Mouse (Mus musculus) 416B (cell line): ENCODE data around the gene Chst11.
A peak's percentile ranks its signal among the peaks of the same experiment; 100 is the strongest.

Source experiments
- DNase-seq: peaks from one replicate; pipeline ENCODE4 v3.0.0; 2011; ENCODE audit warnings: low read depth

Gene Chst11

GRCm38 (mm10) chr10:82984950-82985699 lies at the start of gene Chst11:
Gene Chst11 (plus strand): TSS chr10:82985498.
- DNase-seq, result peak; percentile 86

GRCm38 (mm10) chr10:82935774-82936173 lies 49.5 kb upstream of the Chst11 start:
- DNase-seq, result no peak

GRCm38 (mm10) chr10:82953415-82953814 lies 31.9 kb upstream of the Chst11 start:
- DNase-seq, result peak; percentile 71

- peak; percentile 41 for DNase-seq
Measured at GRCm38 (mm10) chr10:82955117-82955516, 30.2 kb upstream of the Chst11 start.

GRCm38 (mm10) chr10:82958218-82958761 lies 27.0 kb upstream of the Chst11 start:
- peak; percentile 43 for DNase-seq

- DNase-seq, result no peak
Measured at GRCm38 (mm10) chr10:82959316-82959715, 26.0 kb upstream of the Chst11 start.

- peak; percentile 90 for DNase-seq
Measured at GRCm38 (mm10) chr10:82961302-82961701, 24.0 kb upstream of the Chst11 start.

GRCm38 (mm10) chr10:82962018-82962417 lies 23.3 kb upstream of the Chst11 start:
- peak; percentile 35 for DNase-seq

GRCm38 (mm10) chr10:82962472-82963020 lies 22.8 kb upstream of the Chst11 start:
- DNase-seq, result peak; percentile 76

- no peak for DNase-seq
Measured at GRCm38 (mm10) chr10:82964491-82964890, 20.8 kb upstream of the Chst11 start.

- DNase-seq, result no peak
Measured at GRCm38 (mm10) chr10:82966672-82967071, 18.6 kb upstream of the Chst11 start.

- DNase-seq, result peak; percentile 76
Measured at GRCm38 (mm10) chr10:82969612-82970011, 15.7 kb upstream of the Chst11 start.

GRCm38 (mm10) chr10:82971549-82971948 lies 13.7 kb upstream of the Chst11 start:
- DNase-seq, result no peak

- peak; percentile 45 for DNase-seq
Measured at GRCm38 (mm10) chr10:82974201-82974600, 11.1 kb upstream of the Chst11 start.

- no peak for DNase-seq
Measured at GRCm38 (mm10) chr10:82974627-82975177, 10.6 kb upstream of the Chst11 start.

GRCm38 (mm10) chr10:82975806-82976205 lies 9.5 kb upstream of the Chst11 start:
- no peak for DNase-seq

GRCm38 (mm10) chr10:82982286-82982685 lies 3.0 kb upstream of the Chst11 start:
- peak; percentile 80 for DNase-seq

- peak; percentile 72 for DNase-seq
Measured at GRCm38 (mm10) chr10:82985700-82986131, 418 bp downstream of the Chst11 start.

GRCm38 (mm10) chr10:82986251-82986992 lies 1.1 kb downstream of the Chst11 start:
- peak; percentile 34 for DNase-seq

- peak; percentile 44 for DNase-seq
Measured at GRCm38 (mm10) chr10:82986993-82987349, 1.7 kb downstream of the Chst11 start.

- no peak for DNase-seq
Measured at GRCm38 (mm10) chr10:82987394-82987793, 2.1 kb downstream of the Chst11 start.

- DNase-seq, result no peak
Measured at GRCm38 (mm10) chr10:82989418-82990025, 4.2 kb downstream of the Chst11 start.
